Mouse (Mus musculus) Patski (cell line): ENCODE data around the gene Gal. TPM values are rescaled to one million over a fixed set of nuclear protein-coding genes. Genes with fewer than 3 reads are reported as not detected.

Source experiments
- ATAC-seq: fragments of 100-300 bp; one replicate; pipeline ENCODE4 v1.8.0; 2021
- CTCF ChIA-PET: fragments of 350-600 bp; sonication (Branson Sonifier 250); formaldehyde crosslinking; loops from one replicate; lab custom pipeline; 2022; ENCODE audit warnings: inconsistent platforms; lab: Charles Lee
- POLR2A ChIA-PET: fragments of 350-600 bp; sonication (Branson Sonifier 250); formaldehyde crosslinking; loops from one replicate; lab custom pipeline; 2022; ENCODE audit warnings: antibody characterized with exemption, inconsistent platforms; lab: Charles Lee
- DNase-seq: peaks from one replicate; pipeline ENCODE4 v3.0.0-alpha.2; 2011; ENCODE audit warnings: low read depth, low spot score
- H3K27me3 ChIP-seq: fragments of 371-371 bp; one replicate; pipeline ENCODE4 v1.5.1; 2021
- CTCF ChIP-seq: fragments of 100-300 bp; IDR thresholded peaks from one replicate; pipeline ENCODE4 v1.5.1; 2021
- in situ Hi-C: fragments of 300-500 bp; cut with MboI; formaldehyde crosslinking; loops from 3 replicates; pipeline ENCODE4 v1.11.1; 2018; ENCODE audit warnings: low pct_unique_long_range_greater_than_20kb, mixed read lengths
- polyA plus RNA-seq: library from polyadenylated mRNA; unstranded; gene quantifications from one replicate; pipeline ENCODE4 v1.2.3, GENCODE M21; 2021

Gal gene
- polyA plus RNA-seq, 1 experiment from 2014 or later, result not detected

DNA sequence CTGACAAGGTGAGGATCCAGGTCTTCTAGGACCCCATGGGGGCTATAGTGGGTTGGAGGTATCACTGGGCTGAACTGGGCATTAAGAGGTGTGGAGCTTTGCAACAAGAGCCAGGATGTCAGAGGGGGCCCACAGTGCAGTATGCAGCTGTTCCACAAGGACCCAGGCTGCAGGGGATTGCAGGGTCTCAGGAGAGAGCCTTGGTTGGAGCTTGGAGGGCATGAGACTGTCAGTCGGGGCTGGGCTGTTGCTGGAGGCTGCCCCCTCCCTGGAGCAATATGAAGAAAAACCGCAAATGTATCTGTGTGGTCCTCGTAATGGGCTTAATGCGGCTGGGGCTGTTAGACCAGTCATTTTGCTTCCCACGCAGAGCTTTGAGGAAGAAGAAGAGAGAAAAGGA is 26.3 kb upstream of the Gal start:
- no peak for DNase-seq
- ATAC-seq, result no peak
- ChIA-PET CTCF (interaction anchor here (1.0 to 1.9 kb wide), 3 partner anchors 10 to 41 kb away, joined by 3 to 11 read pairs (median 3); no protein-coding TSS in a partner anchor), POLR2A (no interaction called here)
- in situ Hi-C loops, result no loop called here
- H3K27me3 ChIP-seq, result peaks cover 74% of the 10 kb centered on the region
- TF ChIP-seq CTCF, result no peak

DNA sequence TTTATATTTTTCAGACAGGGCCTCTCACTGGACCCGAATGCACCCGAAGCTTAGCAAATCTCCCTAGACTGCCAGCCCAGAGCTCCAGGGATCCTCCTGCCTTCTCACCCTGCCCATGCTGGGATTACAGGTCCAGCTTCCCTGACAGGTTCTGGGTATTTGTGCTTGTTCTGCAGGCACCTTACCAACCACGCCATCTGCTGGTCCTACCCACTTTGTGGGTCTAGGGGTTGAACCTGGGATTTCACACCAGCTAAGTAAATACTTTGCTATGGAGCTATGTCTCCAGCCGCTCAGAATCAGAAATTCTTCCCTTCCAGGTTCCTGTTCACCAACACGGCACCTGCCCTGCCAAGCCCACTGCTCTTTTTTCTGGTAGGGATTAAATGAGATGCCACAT is 23.6 kb upstream of the Gal start:
- POLR2A ChIA-PET, result interaction anchor here (0.5 to 1.7 kb wide), 3 partner anchors 14 to 37 kb away, joined by 3 to 4 read pairs (median 3); no protein-coding TSS in a partner anchor
- no peak for ATAC-seq
- DNase-seq, result no peak
- peaks cover 64% of the 10 kb centered on the region for H3K27me3 ChIP-seq
- TF ChIP-seq CTCF, result no peak
- CTCF ChIA-PET, result interaction anchor here (0.5 to 2.8 kb wide), 16 partner anchors 8 to 116 kb away, joined by 3 to 22 read pairs (median 3); partner anchors contain the start of genes Cpt1a and Tesmin
- in situ Hi-C loops, result no loop called here

DNA sequence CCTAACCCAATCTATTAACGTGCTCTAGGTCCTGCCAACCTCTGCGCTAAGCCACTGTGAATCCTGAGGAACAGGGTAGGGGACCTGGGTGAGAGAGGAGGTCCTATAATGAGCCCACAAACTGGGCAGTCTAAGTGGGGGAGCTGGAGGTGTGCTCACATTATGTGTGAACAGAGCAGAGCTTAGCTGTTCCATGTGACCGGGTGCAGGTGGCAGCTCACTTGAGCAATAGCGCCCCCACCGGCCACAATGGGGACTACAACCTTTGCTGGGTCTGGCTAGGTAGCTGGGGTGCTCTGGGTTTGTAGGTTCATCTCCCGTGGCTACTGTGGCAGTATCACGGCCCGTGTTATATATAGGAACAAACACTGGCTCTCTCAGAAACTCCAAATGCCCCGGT is 22.5 kb upstream of the Gal start:
- ATAC-seq, result peak; percentile 12
- peaks cover 53% of the 10 kb centered on the region for H3K27me3 ChIP-seq
- no peak for DNase-seq
- in situ Hi-C loops, result no loop called here
- POLR2A ChIA-PET, result interaction anchor here (1.7 kb wide), 1 partner anchor 24 kb away, joined by 3 read pairs; no protein-coding TSS in a partner anchor
- TF ChIP-seq CTCF, result no peak
- CTCF ChIA-PET, result interaction anchor here (0.7 to 2.8 kb wide), 10 partner anchors 9 to 140 kb away, joined by 3 to 22 read pairs (median 3); partner anchors contain the start of gene Tesmin

DNA sequence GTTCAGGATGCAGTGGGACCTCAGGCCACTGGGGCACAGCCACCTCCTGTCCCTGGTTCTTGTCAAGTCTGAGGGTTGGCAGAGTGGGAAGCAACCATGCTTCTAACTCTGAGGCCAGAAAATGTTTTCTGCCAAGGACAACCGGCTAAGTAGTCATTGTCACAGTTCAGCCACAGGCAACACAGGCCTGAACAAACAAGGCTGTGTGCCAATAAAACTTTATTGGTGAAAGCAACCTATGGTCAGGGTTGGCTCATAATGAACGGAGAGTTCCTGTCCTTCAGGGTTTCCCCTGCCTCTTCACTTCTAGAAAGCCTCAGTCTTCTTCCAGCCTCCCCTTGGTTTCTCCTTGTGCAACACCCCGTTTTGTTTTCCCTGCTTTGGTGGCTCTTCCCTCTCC is 21.5 kb upstream of the Gal start:
- ChIA-PET CTCF (interaction anchor here (2.6 to 2.8 kb wide), 2 partner anchors 8 to 46 kb away, joined by 12 to 18 read pairs; partner anchors contain the start of gene Tesmin), POLR2A (no interaction called here)
- TF ChIP-seq CTCF, result no peak
- in situ Hi-C loops, result no loop called here
- H3K27me3 ChIP-seq, result peaks cover 48% of the 10 kb centered on the region
- no peak for ATAC-seq
- DNase-seq, result no peak

DNA sequence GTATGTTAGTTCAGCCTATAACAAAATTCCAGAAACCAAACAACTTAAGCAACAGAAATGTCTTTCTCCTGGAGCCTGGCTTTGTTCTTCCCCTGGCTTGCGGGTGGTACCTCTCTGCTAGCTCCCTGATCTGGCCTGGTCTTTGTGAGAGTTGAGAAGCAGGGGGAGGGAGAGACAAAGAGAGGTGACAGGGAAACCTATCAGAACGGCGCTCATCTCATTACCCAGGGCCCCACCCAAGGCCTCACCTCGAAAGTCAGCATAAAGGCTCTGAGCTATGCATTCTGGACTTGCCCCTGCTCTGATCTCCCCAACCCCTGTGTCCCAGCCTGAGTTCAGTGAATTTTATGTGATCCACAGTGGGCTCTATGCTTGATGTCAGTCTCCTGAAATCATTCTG is 20.3 kb upstream of the Gal start:
- in situ Hi-C loops, result no loop called here
- DNase-seq, result no peak
- H3K27me3 ChIP-seq, result peaks cover 36% of the 10 kb centered on the region
- CTCF ChIA-PET, result interaction anchor here (1.1 to 1.6 kb wide), 2 partner anchors 13 to 45 kb away, joined by 3 read pairs; no protein-coding TSS in a partner anchor
- no peak for ATAC-seq
- TF ChIP-seq CTCF, result no peak
- POLR2A ChIA-PET, result no interaction called here

DNA sequence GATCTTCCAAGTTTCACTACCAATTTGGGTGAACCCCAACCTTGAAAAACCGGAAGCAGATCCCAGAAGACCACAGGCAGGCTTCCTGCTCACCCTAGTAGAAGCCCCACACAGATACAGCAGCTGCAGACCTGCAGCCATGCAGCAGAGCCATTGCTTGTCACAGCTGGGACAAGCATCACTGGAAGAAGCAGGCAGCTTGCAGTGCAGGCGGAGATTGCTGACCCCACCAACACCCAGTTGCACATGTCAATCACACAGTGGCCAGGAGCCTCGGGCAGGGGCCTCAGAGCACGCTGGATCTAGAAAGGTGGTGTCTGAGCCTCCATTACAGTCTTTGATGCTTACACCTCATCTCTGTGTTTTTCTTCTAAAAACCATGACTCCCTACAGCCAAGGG is 19.8 kb upstream of the Gal start:
- H3K27me3 ChIP-seq, result peaks cover 30% of the 10 kb centered on the region
- ATAC-seq, result no peak
- no peak for TF ChIP-seq CTCF
- ChIA-PET CTCF (interaction anchor here (1.1 to 1.6 kb wide), 3 partner anchors 10 to 45 kb away, joined by 3 read pairs; no protein-coding TSS in a partner anchor), POLR2A (no interaction called here)
- in situ Hi-C loops, result no loop called here
- DNase-seq, result no peak

DNA sequence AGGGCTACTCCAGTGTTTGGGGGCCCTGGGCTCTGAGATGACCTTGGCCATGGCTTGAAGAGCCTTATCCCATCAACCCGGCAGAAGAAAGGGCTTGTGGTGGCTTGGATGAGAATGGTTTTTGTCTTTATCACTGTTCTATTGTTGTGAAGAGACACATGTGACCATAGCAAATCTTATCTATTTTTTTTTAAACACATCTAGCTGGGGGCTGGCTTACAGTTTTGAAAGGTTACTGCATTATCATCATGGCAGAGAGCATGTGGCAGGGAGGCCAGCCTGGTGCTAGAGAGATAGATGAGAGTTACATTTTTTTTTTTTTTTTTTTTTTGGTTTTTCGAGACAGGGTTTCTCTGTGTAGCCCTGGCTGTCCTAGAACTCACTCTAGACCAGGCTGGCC is 17.6 kb upstream of the Gal start:
- ChIA-PET POLR2A (no interaction called here), CTCF (interaction anchor here (2.5 kb wide), 1 partner anchor 42 kb away, joined by 5 read pairs; the partner anchor contains the start of gene Tesmin)
- DNase-seq (no peak), ATAC-seq (no peak)
- in situ Hi-C loops, result no loop called here
- TF ChIP-seq CTCF, result no peak
- H3K27me3 ChIP-seq, result peaks cover 14% of the 10 kb centered on the region

DNA sequence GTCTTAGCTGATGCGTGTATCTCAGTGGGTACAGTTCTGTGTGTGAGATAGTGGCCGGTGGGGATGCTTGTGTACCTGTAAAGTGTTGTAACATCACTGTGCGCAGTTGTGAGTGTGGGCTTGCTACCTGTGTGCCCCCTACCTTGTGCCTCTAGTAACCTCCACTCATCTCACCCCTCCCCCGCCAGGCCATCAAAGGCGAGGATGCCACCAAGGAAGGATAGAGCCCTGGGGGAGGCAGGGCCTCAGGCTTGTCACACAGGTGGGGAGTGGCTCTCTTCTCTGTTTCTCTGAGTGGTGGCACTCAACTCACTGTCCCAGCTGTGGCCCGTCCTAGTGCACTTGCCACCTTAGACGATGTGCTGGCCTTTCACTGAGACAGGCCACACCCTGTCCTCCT is 16.7 kb upstream of the Gal start:
- ATAC-seq, result no peak
- ChIA-PET CTCF (interaction anchor here (2.5 kb wide), 1 partner anchor 42 kb away, joined by 5 read pairs; the partner anchor contains the start of gene Tesmin), POLR2A (no interaction called here)
- H3K27me3 ChIP-seq, result peaks cover 14% of the 10 kb centered on the region
- in situ Hi-C loops, result no loop called here
- TF ChIP-seq CTCF, result no peak
- no peak for DNase-seq

DNA sequence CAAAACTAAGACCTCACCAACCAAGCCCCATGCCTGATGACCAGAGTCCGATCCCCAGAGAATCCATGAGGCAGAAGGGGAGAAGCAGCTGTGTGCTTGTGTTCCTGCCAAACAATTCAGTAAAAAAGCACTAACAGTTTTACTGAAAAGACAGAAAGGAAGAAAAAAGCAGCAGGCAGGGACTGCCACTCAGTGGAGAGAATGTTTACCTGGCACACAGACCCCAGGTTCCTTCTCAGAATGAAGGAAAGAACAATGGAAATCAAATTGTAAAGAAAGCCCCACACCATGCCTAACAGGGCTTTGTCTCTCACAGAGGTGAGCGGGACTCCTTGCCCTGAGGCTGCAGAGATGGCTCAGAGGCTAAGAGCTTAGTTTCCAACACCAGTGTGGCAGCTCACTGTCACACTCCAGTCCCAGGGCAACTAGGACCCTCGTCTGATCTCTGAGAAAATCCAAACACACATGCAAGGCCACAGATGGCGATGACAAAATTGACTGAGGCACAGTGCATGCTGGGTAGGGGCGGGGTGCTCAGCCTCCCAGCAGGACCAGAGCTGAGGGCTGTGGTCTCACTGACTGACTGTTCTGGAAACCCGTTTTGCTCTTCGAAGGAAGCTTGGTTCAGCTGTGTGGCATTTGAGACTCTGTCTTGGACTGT is 14.9 kb upstream of the Gal start:
- ATAC-seq (no peak), DNase-seq (no peak)
- peaks cover 4% of the 10 kb centered on the region for H3K27me3 ChIP-seq
- no peak for TF ChIP-seq CTCF
- CTCF ChIA-PET, result interaction anchor here (1.3 to 2.9 kb wide), 5 partner anchors 8 to 52 kb away, joined by 3 to 12 read pairs (median 4); partner anchors contain the start of gene Tesmin
- POLR2A ChIA-PET, result interaction anchor here (1.6 kb wide), 1 partner anchor 26 kb away, joined by 3 read pairs; no protein-coding TSS in a partner anchor
- in situ Hi-C loops, result loop anchor here (5.0 kb wide), 1 partner anchor 37 kb away; no protein-coding TSS in a partner anchor

DNA sequence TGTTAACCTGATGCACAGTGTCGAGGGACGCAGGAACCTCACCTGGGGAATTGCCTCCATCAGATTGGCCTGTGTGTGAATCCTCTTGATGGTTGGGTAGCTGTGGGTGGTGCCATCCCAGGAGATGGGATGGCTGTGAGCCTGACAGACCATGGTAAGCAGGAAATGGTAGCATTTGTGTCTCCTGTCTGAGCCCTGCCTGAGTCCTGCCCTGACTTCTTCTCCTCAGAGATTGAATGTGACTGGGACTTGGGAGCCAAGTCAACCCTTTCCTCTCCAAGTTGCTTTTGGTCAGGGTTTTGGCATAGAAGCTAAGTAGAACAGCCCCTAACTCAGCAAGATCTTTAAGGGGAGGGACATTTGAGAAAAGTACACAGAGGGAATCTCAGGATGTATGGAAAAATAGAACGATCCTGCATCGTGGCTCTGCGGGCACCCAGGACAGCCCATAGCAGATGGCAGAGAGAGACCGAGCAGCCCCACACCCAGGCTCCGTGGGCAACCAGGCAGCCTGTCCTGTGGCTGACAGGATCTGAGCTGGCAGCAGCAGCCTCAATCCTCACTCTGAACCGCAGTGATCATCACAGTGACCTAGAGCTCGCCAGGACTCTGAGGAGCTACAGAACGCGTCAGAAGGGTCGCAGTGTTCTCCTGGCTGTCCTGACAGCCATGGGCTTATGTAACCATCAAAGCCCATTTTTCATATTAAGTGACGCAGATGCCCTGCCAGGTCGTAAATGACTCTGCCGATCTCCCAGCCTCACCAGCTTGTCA is 13.9 kb upstream of the Gal start:
- in situ Hi-C loops, result loop anchor here (5.0 kb wide), 1 partner anchor 36 kb away; no protein-coding TSS in a partner anchor
- POLR2A ChIA-PET, result interaction anchor here (1.6 kb wide), 1 partner anchor 25 kb away, joined by 3 read pairs; no protein-coding TSS in a partner anchor
- ATAC-seq (no peak), DNase-seq (no peak)
- peaks cover 4% of the 10 kb centered on the region for H3K27me3 ChIP-seq
- CTCF ChIA-PET, result interaction anchor here (1.3 to 2.9 kb wide), 5 partner anchors 9 to 51 kb away, joined by 3 to 12 read pairs (median 4); no protein-coding TSS in a partner anchor
- no peak for TF ChIP-seq CTCF
